Mouse (Mus musculus): ENCODE measurements around the gene Pde10a. TPM values are rescaled to one million over a fixed set of nuclear protein-coding genes. Genes with fewer than 3 reads are reported as not detected.

Pde10a gene
- polyA plus RNA-seq, 1 experiment: 0.52 TPM

GRCm38 (mm10) chr17:8524387-8525165, 596 bp upstream of the Pde10a start:
- H3K27me3 ChIP-seq (ENCODE audit: control insufficient read depth, insufficient read depth, low read length): peaks cover 10% of the 10 kb centered on the region; the same call in 1 of the 2 replicates
- H3K4me1 ChIP-seq (ENCODE audit: control insufficient read depth, insufficient read depth, insufficient read length, low read length): peaks cover 2% of the 10 kb centered on the region; the same call in 1 of the 2 replicates
- WGBS: 2% methylated on average over 43 of the region's 45 CpGs
- no peak overlapping the region for H3K27ac ChIP-seq (ENCODE audit: insufficient read depth, low read depth, low read length)
- no peaks in the 10 kb centered on the region for H3K36me3 ChIP-seq (ENCODE audit: control insufficient read depth, insufficient read depth, low read length)
- TF ChIP-seq CTCF (IDR thresholded peaks at IDR 0.05; ENCODE audit: extremely low read depth, insufficient read length, insufficient replicate concordance, low read depth, low read length): no peak
- TF ChIP-seq POLR2A (IDR thresholded peaks at IDR 0.05; ENCODE audit: low read depth, low read length): no peak
- peak overlapping the region; percentile 51 for H3K4me3 ChIP-seq (ENCODE audit: low read depth, low read length)

- Histone ChIP-seq H3K36me3 (ENCODE audit: control insufficient read depth, insufficient read depth, low read length) (no peaks in the 10 kb centered on the region), H3K4me3 (ENCODE audit: low read depth, low read length) (peak overlapping the region; percentile 21; the same call in 1 of the 2 replicates), H3K4me1 (ENCODE audit: control insufficient read depth, insufficient read depth, insufficient read length, low read length) (peaks cover 2% of the 10 kb centered on the region; the same call in 1 of the 2 replicates), H3K27ac (ENCODE audit: insufficient read depth, low read depth, low read length) (no peak overlapping the region), H3K27me3 (ENCODE audit: control insufficient read depth, insufficient read depth, low read length) (peaks cover 10% of the 10 kb centered on the region; the same call in 1 of the 2 replicates)
- no peak for TF ChIP-seq CTCF (IDR thresholded peaks at IDR 0.05; ENCODE audit: extremely low read depth, insufficient read length, insufficient replicate concordance, low read depth, low read length)
- 8% methylated on average over 21 of the region's 21 CpGs for WGBS
Observed at GRCm38 (mm10) chr17:8525971-8526740, 984 bp downstream of the Pde10a start.

GRCm38 (mm10) chr17:8526815-8527261, 1.7 kb downstream of the Pde10a start:
- peaks cover 10% of the 10 kb centered on the region; the same call in 1 of the 2 replicates for H3K27me3 ChIP-seq (ENCODE audit: control insufficient read depth, insufficient read depth, low read length)
- H3K4me1 ChIP-seq (ENCODE audit: control insufficient read depth, insufficient read depth, insufficient read length, low read length): peaks cover 2% of the 10 kb centered on the region; the same call in 1 of the 2 replicates
- 33% methylated on average over 9 of the region's 9 CpGs for WGBS
- TF ChIP-seq POLR2A (IDR thresholded peaks at IDR 0.05; ENCODE audit: low read depth, low read length): no peak
- no peak for TF ChIP-seq CTCF (IDR thresholded peaks at IDR 0.05; ENCODE audit: extremely low read depth, insufficient read length, insufficient replicate concordance, low read depth, low read length)
- no peaks in the 10 kb centered on the region for H3K36me3 ChIP-seq (ENCODE audit: control insufficient read depth, insufficient read depth, low read length)
- H3K4me3 ChIP-seq (ENCODE audit: low read depth, low read length): no peak overlapping the region
- H3K27ac ChIP-seq (ENCODE audit: insufficient read depth, low read depth, low read length): no peak overlapping the region

- Histone ChIP-seq H3K4me3 (ENCODE audit: low read depth, low read length) (no peak overlapping the region), H3K4me1 (ENCODE audit: control insufficient read depth, insufficient read depth, insufficient read length, low read length) (peaks cover 2% of the 10 kb centered on the region; the same call in 1 of the 2 replicates), H3K36me3 (ENCODE audit: control insufficient read depth, insufficient read depth, low read length) (no peaks in the 10 kb centered on the region), H3K27ac (ENCODE audit: insufficient read depth, low read depth, low read length) (no peak overlapping the region), H3K27me3 (ENCODE audit: control insufficient read depth, insufficient read depth, low read length) (peaks cover 10% of the 10 kb centered on the region; the same call in 1 of the 2 replicates)
- TF ChIP-seq CTCF (IDR thresholded peaks at IDR 0.05; ENCODE audit: extremely low read depth, insufficient read length, insufficient replicate concordance, low read depth, low read length): no peak
- TF ChIP-seq POLR2A (IDR thresholded peaks at IDR 0.05; ENCODE audit: low read depth, low read length): no peak
- 72% methylated on average over 3 of the region's 3 CpGs for WGBS
Observed at GRCm38 (mm10) chr17:8528641-8529040, 3.5 kb downstream of the Pde10a start.

- WGBS: 66% methylated on average over 4 of the region's 4 CpGs
- no peaks in the 10 kb centered on the region for H3K36me3 ChIP-seq (ENCODE audit: control insufficient read depth, insufficient read depth, low read length)
Observed at GRCm38 (mm10) chr17:8532609-8533008, 7.4 kb downstream of the Pde10a start.

GRCm38 (mm10) chr17:8533828-8534227, 8.7 kb downstream of the Pde10a start:
- 36% methylated on average over 3 of the region's 3 CpGs for WGBS
- H3K4me3 ChIP-seq (ENCODE audit: low read depth, low read length): no peak overlapping the region
- TF ChIP-seq CTCF (IDR thresholded peaks at IDR 0.05; ENCODE audit: extremely low read depth, insufficient read length, insufficient replicate concordance, low read depth, low read length) (peak; percentile 28; the same call in 1 of the 2 replicates), POLR2A (IDR thresholded peaks at IDR 0.05; ENCODE audit: low read depth, low read length) (no peak)
- no peaks in the 10 kb centered on the region for H3K27me3 ChIP-seq (ENCODE audit: control insufficient read depth, insufficient read depth, low read length)
- no peaks in the 10 kb centered on the region for H3K36me3 ChIP-seq (ENCODE audit: control insufficient read depth, insufficient read depth, low read length)
- no peak overlapping the region for H3K27ac ChIP-seq (ENCODE audit: insufficient read depth, low read depth, low read length)
- no peaks in the 10 kb centered on the region for H3K4me1 ChIP-seq (ENCODE audit: control insufficient read depth, insufficient read depth, insufficient read length, low read length)

More at GRCm38 (mm10) chr17:8532609-8533008, 7.4 kb downstream of the Pde10a start:
- no peak overlapping the region for H3K27ac ChIP-seq (ENCODE audit: insufficient read depth, low read depth, low read length)
- H3K27me3 ChIP-seq (ENCODE audit: control insufficient read depth, insufficient read depth, low read length): no peaks in the 10 kb centered on the region
- TF ChIP-seq POLR2A (IDR thresholded peaks at IDR 0.05; ENCODE audit: low read depth, low read length): no peak
- TF ChIP-seq CTCF (IDR thresholded peaks at IDR 0.05; ENCODE audit: extremely low read depth, insufficient read length, insufficient replicate concordance, low read depth, low read length): no peak
- H3K4me1 ChIP-seq (ENCODE audit: control insufficient read depth, insufficient read depth, insufficient read length, low read length): no peaks in the 10 kb centered on the region
- H3K4me3 ChIP-seq (ENCODE audit: low read depth, low read length): no peak overlapping the region

- H3K27ac ChIP-seq (ENCODE audit: insufficient read depth, low read depth, low read length): no peak overlapping the region
- H3K4me1 ChIP-seq (ENCODE audit: control insufficient read depth, insufficient read depth, insufficient read length, low read length): no peaks in the 10 kb centered on the region
- WGBS: 62% methylated on average over 6 of the region's 6 CpGs
- H3K36me3 ChIP-seq (ENCODE audit: control insufficient read depth, insufficient read depth, low read length): no peaks in the 10 kb centered on the region
- TF ChIP-seq POLR2A (IDR thresholded peaks at IDR 0.05; ENCODE audit: low read depth, low read length): no peak
- TF ChIP-seq CTCF (IDR thresholded peaks at IDR 0.05; ENCODE audit: extremely low read depth, insufficient read length, insufficient replicate concordance, low read depth, low read length): no peak
- no peaks in the 10 kb centered on the region for H3K27me3 ChIP-seq (ENCODE audit: control insufficient read depth, insufficient read depth, low read length)
- no peak overlapping the region for H3K4me3 ChIP-seq (ENCODE audit: low read depth, low read length)
Observed at GRCm38 (mm10) chr17:8536522-8536921, 11.3 kb downstream of the Pde10a start.

All from small intestine, adult 2 months (tissue).